Mouse (Mus musculus) embryo, embryonic 9.5 days (tissue): ENCODE measurements around the gene 1700020N01Rik.

Experiments used
- DNase-seq: peaks from one replicate; pipeline ENCODE4 v3.0.0-alpha.2; 2017; ENCODE audit errors: extremely low spot score

1700020N01Rik gene

DNA sequence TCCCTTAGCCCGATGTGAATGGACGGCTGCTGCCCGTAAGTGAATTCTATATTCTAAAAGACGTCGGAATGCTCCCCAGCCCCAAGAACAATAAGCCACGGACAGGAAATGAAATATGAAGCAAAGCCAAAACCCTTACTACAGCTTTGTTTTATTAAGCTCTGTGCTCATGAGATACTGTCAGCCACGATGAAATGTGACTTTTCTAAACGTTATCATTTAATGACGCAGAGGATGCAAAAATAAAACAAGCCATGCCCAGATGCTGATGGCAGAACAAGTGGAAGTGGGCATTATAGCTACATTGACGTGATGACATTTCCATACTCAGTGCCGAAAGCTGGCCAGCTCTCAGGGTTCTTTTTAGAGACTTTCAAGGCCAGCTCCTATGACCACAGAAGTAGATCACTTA lies 76.8 kb downstream of the 1700020N01Rik start:
- DNase-seq: no peak

GRCm38 (mm10) chr10:21670168-21670567 lies 77.2 kb downstream of the 1700020N01Rik start:
- DNase-seq: no peak
